Mouse (Mus musculus): ENCODE measurements at regions not wholly inside any gene's neighbourhood (a gene's known extent, or its start where the extent isn't known, plus 50 kb on each side); places are given as distances from the start of the nearest gene placed in this dataset.
"Not testable (repeated sequence)": the region's sequence is repeated elsewhere in the genome, so short reads cannot be mapped to it uniquely, and the experiment has no call there.

GRCm38 (mm10) chr14:60580131-60580530 lies 53.7 kb upstream of the Spata13 start:
- DNase-seq (ENCODE audit: extremely low spot score in 1 of 2, low spot score in 1 of 2): not testable (repeated sequence)

Measured in frontal cortex, adult 2 months (tissue).